Mouse (Mus musculus) neural tube, embryonic 13.5 days (tissue): ENCODE data around the gene Nid2. TPM values are rescaled to one million over a fixed set of nuclear protein-coding genes. Genes with fewer than 3 reads are reported as not detected.

Experiments used
- ATAC-seq: fragments of 200-750 bp; cut with Nextera tagmentation; 2 replicates; pipeline ENCODE4 v1.8.0; 2017; ENCODE audit warnings: low read depth, mild to moderate bottlenecking, moderate TSS enrichment, moderate library complexity
- H3K27ac ChIP-seq: fragments of 300-500 bp; sonication (generic); replicated peaks from 2 replicates; pipeline ENCODE4 v1.5.1; 2015; ENCODE audit warnings: moderate library complexity, mild to moderate bottlenecking, inconsistent platforms
- H3K27me3 ChIP-seq: fragments of 300-500 bp; sonication (generic); 2 replicates; pipeline ENCODE4 v1.6.1; 2015; ENCODE audit warnings: mild to moderate bottlenecking, inconsistent platforms
- H3K36me3 ChIP-seq: fragments of 300-500 bp; sonication (generic); 2 replicates; pipeline ENCODE4 v1.6.1; 2015; ENCODE audit warnings: mild to moderate bottlenecking, inconsistent platforms
- H3K4me1 ChIP-seq: fragments of 300-500 bp; sonication (generic); replicated peaks from 2 replicates; pipeline ENCODE4 v1.6.1; 2015; ENCODE audit warnings: inconsistent platforms
- H3K4me2 ChIP-seq: fragments of 300-500 bp; sonication (generic); 2 replicates; pipeline ENCODE4 v1.6.1; 2015; ENCODE audit warnings: inconsistent platforms, mild to moderate bottlenecking, moderate library complexity
- H3K4me3 ChIP-seq: fragments of 300-500 bp; sonication (generic); 2 replicates; pipeline ENCODE4 v1.5.1; 2015; ENCODE audit warnings: mild to moderate bottlenecking, inconsistent platforms
- H3K9ac ChIP-seq: fragments of 300-500 bp; sonication (generic); 2 replicates; pipeline ENCODE4 v1.6.1; 2015; ENCODE audit warnings: moderate library complexity, mild to moderate bottlenecking, inconsistent platforms
- H3K9me3 ChIP-seq: fragments of 300-500 bp; sonication (generic); 2 replicates; pipeline ENCODE4 v1.6.1; 2016; ENCODE audit warnings: inconsistent platforms
- whole genome bisulfite sequencing: fragments of 180-500 bp; shearing (Covaris S2); methylation state at CpG from one replicate; pipeline ENCODE4 v1.1.7; 2015; 5-methylcytosine and 5-hydroxymethylcytosine counted together
- polyA plus RNA-seq: library from polyadenylated mRNA; unstranded; fragments of >200 nt; fragmentation: Nextera tagmentation; extraction: Ambion mirVana; gene quantifications from 2 replicates; pipeline ENCODE4 v1.2.1, GENCODE M21; 2015

The Nid2 gene
- polyA plus RNA-seq, 1 experiment from 2014 or later = 56.6 TPM

DNA sequence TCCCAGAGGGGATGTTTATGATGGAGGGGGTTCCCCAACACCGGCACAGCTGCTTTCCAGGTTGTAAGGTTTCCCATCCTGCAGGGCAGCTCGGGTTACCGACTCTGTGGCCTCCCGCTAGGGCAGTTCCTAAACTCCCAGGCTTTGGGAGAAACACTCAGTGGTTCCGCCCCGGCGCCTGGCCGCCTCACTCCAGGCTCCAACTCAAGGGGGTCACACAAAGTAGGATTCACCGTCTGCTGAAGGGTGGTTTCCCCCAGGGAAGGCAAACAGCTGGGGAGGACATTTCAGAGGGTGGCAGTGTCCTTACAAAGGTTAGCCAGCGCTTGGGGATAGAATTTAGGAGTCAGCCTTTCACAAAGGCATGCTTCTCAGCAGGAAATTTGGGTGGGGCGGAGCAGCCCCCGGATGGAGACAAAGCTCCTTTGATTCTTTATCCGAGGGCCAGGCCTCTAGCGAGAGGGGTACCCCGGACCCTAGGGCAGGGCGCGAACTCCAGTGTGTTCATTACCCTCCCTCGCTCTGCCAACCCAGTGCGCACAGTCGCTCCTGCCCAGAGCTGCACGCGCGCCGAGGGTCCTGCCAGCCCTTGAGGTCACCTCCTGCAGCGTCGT, 547 bp upstream of the Nid2 start:
- Histone ChIP-seq H3K27ac (peak overlapping the region; percentile 39), H3K4me3 (peak overlapping the region; percentile 52), H3K4me1 (peaks cover 26% of the 10 kb centered on the region), H3K9me3 (no peaks in the 10 kb centered on the region), H3K9ac (peak overlapping the region; percentile 43), H3K4me2 (peak overlapping the region; percentile 73), H3K36me3 (no peaks in the 10 kb centered on the region), H3K27me3 (peaks cover 50% of the 10 kb centered on the region)
- 2% methylated on average over 26 of the region's 26 CpGs for WGBS
- peak; percentile 86 for ATAC-seq

- ATAC-seq = no peak
- peak overlapping the region; percentile 73 for H3K4me2 ChIP-seq
- peak overlapping the region; percentile 52 for H3K4me3 ChIP-seq
- 1% methylated on average over 21 of the region's 21 CpGs for WGBS
- peaks cover 26% of the 10 kb centered on the region for H3K4me1 ChIP-seq
- no peaks in the 10 kb centered on the region for H3K36me3 ChIP-seq
- no peak overlapping the region for H3K27ac ChIP-seq
- H3K9ac ChIP-seq = peak overlapping the region; percentile 55
- no peaks in the 10 kb centered on the region for H3K9me3 ChIP-seq
- peaks cover 50% of the 10 kb centered on the region for H3K27me3 ChIP-seq
These were observed 1.2 kb downstream of the Nid2 start for GRCm38 (mm10) chr14:19752276-19752675.

GRCm38 (mm10) chr14:19759277-19760193, 8.5 kb downstream of the Nid2 start:
- Histone ChIP-seq H3K36me3 (no peaks in the 10 kb centered on the region), H3K9me3 (no peaks in the 10 kb centered on the region), H3K27ac (no peak overlapping the region), H3K9ac (no peak overlapping the region), H3K4me3 (no peak overlapping the region), H3K27me3 (no peaks in the 10 kb centered on the region), H3K4me1 (peaks cover 24% of the 10 kb centered on the region), H3K4me2 (no peak overlapping the region)
- ATAC-seq = no peak
- 87% methylated on average over 10 of the region's 10 CpGs for WGBS

DNA sequence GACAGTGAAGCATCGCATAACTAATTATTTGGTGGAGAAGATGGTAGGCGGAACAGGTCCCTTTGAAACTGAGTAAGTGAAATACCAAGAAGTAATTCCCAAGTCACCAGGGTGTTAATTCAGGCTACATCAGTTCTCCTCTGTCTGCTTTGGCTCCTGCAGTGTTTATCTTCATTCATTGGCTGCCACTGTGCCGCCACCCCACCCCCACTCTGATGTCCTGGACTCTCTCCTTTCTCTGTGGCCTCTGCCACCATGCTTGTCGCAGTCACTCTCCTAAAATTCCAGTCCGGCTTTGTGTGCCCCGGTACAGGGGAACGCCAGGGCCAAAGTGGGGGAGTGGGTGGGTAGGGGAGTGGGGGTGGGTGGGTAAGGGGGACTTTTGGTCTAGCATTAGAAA, 9.7 kb downstream of the Nid2 start:
- 0 out of 2 replicates have a peak, but pooled peaks have one; percentile 27 for ATAC-seq
- Histone ChIP-seq H3K27ac (no peak overlapping the region), H3K4me1 (peaks cover 31% of the 10 kb centered on the region), H3K27me3 (no peaks in the 10 kb centered on the region), H3K36me3 (no peaks in the 10 kb centered on the region), H3K4me3 (no peak overlapping the region), H3K4me2 (no peak overlapping the region), H3K9me3 (no peaks in the 10 kb centered on the region), H3K9ac (no peak overlapping the region)
- WGBS = 17% methylated on average over 7 of the region's 7 CpGs

DNA sequence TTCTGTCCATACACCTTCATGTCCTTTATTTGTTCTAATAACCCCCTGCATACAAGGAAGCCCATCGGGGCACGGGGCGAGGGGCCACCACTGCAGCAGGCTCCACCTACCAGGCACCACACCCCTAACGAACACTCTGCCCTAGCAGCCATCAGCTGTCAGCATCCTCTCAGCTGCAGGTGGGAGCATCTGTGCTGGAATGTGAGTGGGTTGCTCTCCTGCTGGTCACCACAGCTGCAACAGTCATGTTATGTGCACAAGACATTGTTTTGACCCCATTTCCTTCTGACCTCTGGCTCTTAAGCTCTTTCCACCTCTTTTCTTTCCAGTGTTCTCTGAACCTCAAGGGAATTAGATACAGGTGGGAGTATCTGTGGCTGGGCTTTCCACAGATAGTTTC, 10.9 kb downstream of the Nid2 start:
- Histone ChIP-seq H3K36me3 (no peaks in the 10 kb centered on the region), H3K9me3 (no peaks in the 10 kb centered on the region), H3K9ac (no peak overlapping the region), H3K27ac (no peak overlapping the region), H3K4me3 (no peak overlapping the region), H3K4me2 (no peak overlapping the region), H3K27me3 (no peaks in the 10 kb centered on the region), H3K4me1 (peaks cover 43% of the 10 kb centered on the region)
- WGBS = 59% methylated on average over 4 of the region's 4 CpGs
- ATAC-seq = no peak

DNA sequence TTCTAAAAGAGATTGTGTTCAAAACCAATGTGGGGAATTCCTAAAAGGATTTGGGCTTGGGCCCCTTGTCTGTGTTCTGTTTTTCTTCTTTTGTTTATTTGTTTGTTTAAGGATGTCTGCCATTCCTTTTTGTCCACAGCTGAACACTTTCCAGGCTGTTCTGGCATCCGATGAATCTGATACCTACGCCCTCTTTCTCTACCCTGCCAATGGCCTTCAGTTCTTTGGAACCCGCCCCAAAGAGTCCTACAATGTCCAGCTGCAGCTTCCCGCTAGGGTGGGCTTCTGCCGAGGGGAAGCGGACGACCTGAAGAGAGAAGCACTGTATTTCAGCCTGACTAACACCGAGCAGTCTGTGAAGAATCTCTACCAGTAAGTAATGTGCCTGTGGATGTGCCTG, 12.5 kb downstream of the Nid2 start:
- Histone ChIP-seq H3K27me3 (no peaks in the 10 kb centered on the region), H3K4me2 (no peak overlapping the region), H3K4me3 (no peak overlapping the region), H3K9me3 (no peaks in the 10 kb centered on the region), H3K4me1 (peaks cover 45% of the 10 kb centered on the region), H3K9ac (no peak overlapping the region), H3K36me3 (no peaks in the 10 kb centered on the region), H3K27ac (peak overlapping the region; percentile 46)
- ATAC-seq = no peak
- 47% methylated on average over 8 of the region's 8 CpGs for WGBS

DNA sequence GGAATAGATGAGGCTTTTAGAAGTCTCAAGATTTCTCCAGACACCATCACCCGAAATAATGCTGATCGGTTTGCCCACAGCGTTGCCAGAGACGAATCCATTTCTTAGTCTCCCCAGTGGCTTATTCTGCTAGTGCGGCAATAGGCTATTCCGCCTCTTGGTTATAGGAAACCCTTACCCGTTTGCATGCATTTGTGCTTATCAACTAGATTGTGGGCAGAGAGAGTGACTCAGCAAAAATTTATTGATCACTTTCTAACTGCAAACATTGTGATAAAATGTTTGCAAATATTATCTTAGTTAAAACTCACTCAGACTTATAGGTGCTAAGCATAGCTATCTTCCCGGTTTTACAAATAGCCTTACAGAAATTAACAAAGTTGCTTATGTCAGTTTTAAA, 13.3 kb downstream of the Nid2 start:
- no peak for ATAC-seq
- 71% methylated on average over 8 of the region's 8 CpGs for WGBS
- peaks cover 41% of the 10 kb centered on the region for H3K4me1 ChIP-seq
- no peak overlapping the region for H3K4me2 ChIP-seq
- H3K9ac ChIP-seq = no peak overlapping the region
- no peaks in the 10 kb centered on the region for H3K36me3 ChIP-seq
- H3K4me3 ChIP-seq = no peak overlapping the region
- H3K27ac ChIP-seq = no peak overlapping the region
- H3K9me3 ChIP-seq = no peaks in the 10 kb centered on the region
- no peaks in the 10 kb centered on the region for H3K27me3 ChIP-seq

DNA sequence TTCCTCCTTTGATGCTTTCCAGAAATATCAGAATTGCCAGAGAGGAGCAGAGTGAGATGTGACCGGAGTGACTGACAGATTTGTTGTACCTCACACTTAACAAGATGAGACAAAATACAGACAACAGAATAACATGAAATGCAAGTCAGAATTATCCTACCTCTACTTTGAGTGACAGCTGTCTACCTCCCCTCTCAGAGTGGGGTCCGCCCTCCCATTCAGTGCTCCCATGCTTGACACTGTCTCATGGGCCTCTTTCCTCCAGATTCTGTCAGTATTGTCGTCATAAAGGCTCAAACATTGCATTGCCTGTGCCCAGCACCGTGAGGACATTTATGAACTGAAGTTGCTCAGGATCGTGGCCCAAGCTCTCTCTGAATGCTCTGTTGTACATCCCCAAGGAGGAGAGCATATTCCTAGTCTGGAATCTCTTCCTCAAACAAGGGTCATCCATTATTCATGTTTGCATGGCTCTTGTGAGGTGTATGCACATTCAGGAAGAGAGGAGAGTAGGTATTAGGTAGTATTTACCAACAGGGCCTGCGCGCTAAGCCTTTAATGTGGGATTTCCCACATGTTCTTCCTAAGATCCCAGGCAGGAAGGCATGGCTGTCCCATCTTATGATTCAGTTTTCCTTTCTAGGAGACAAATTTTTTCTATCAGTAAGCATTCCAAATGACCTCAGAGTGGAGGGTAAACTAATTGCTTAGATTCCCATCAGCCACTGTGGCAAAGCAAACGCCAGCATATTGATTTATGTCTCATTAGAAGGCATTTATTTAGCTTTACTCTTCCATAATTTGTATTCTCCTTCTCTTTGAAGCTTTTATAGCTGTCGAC, 14.7 kb downstream of the Nid2 start:
- no peak overlapping the region for H3K27ac ChIP-seq
- no peak for ATAC-seq
- H3K4me2 ChIP-seq = no peak overlapping the region
- H3K9ac ChIP-seq = no peak overlapping the region
- H3K4me1 ChIP-seq = peaks cover 50% of the 10 kb centered on the region
- H3K4me3 ChIP-seq = no peak overlapping the region
- H3K36me3 ChIP-seq = no peaks in the 10 kb centered on the region
- H3K27me3 ChIP-seq = no peaks in the 10 kb centered on the region
- 57% methylated on average over 9 of the region's 9 CpGs for WGBS
- H3K9me3 ChIP-seq = no peaks in the 10 kb centered on the region

- ATAC-seq = no peak; the same call in 1 of the 2 replicates
- no peak overlapping the region for H3K4me3 ChIP-seq
- no peak overlapping the region for H3K4me2 ChIP-seq
- peaks cover 46% of the 10 kb centered on the region for H3K4me1 ChIP-seq
- H3K9ac ChIP-seq = no peak overlapping the region
- no peaks in the 10 kb centered on the region for H3K27me3 ChIP-seq
- H3K36me3 ChIP-seq = no peaks in the 10 kb centered on the region
- no peaks in the 10 kb centered on the region for H3K9me3 ChIP-seq
- no peak overlapping the region for H3K27ac ChIP-seq
- WGBS = 29% methylated on average over 1 of the region's 1 CpGs
These were observed 15.2 kb downstream of the Nid2 start for GRCm38 (mm10) chr14:19766380-19766649.

GRCm38 (mm10) chr14:19768648-19769047, 17.6 kb downstream of the Nid2 start:
- 92% methylated on average over 6 of the region's 6 CpGs for WGBS
- H3K4me3 ChIP-seq = no peak overlapping the region
- H3K4me1 ChIP-seq = peaks cover 38% of the 10 kb centered on the region
- no peaks in the 10 kb centered on the region for H3K36me3 ChIP-seq
- no peak overlapping the region for H3K9ac ChIP-seq
- H3K4me2 ChIP-seq = no peak overlapping the region
- H3K27me3 ChIP-seq = no peaks in the 10 kb centered on the region
- H3K27ac ChIP-seq = no peak overlapping the region
- H3K9me3 ChIP-seq = no peaks in the 10 kb centered on the region
- ATAC-seq = no peak

DNA sequence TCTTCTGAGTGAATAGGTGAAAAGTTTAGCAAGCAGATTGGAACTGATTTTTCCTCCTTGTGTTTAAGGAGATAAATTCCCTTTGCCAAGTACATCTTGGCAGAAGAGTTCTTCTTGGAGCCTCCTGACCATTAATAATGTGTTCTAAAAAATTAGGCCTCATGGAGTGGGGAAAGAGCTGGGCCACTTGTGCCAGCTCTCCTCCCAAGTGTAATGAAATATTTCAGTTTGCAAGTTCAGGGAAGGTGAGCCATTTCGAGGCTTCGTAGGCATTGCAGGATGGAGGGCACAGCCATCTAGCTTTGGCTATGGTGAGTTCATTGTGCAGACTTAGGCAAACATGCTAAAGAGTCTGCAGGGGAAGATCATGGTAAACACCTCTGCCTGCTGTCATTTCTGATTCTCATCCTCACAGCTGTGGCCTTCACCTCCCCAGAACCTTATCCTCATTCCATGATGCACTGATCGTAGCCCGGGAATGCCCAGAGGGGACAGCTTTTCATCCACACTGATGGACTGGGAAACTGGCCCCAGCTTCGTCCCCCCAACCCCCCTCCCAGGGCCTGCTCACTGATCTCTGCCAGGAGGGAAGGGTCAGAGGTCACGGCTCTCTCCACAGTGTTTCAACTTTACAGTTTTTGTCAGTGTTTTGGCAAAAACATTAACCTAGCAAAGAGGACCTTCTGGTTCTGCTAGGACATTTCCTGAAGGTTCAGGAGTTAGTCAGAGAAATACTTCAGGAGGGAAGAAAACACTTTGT, 18.6 kb downstream of the Nid2 start:
- Histone ChIP-seq H3K9me3 (no peaks in the 10 kb centered on the region), H3K27me3 (no peaks in the 10 kb centered on the region), H3K27ac (no peak overlapping the region), H3K36me3 (no peaks in the 10 kb centered on the region), H3K4me3 (no peak overlapping the region), H3K4me1 (peaks cover 32% of the 10 kb centered on the region), H3K4me2 (no peak overlapping the region), H3K9ac (no peak overlapping the region)
- WGBS = 40% methylated on average over 6 of the region's 6 CpGs
- ATAC-seq = no peak
